Mouse (Mus musculus): Measurements from ENCODE around the gene Ctnnd2. TPM values are rescaled to one million over a fixed set of nuclear protein-coding genes. Genes with fewer than 3 reads are reported as not detected.

Gene Ctnnd2
- polyA plus RNA-seq, 1 experiment from 2014 or later: 0.15 TPM

DNA sequence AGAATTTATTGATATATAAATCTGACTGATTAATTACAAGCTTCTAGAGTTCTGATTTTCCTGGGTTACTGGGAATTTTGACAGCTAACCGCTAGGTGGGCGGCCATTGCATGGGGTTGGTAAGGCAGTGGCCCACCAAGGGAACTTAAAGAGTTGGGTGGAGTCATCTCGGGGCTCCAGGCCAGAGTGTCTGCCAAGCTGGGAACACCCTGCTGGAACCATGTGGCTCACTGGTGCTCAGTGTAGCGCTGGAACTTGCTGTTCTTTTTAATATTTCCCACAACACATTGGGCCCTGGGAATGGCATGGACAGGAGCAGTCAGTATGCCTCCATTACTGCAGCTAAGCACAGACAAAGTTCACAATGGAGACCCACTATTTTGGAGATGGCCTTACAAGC lies 99.9 kb downstream of the Ctnnd2 start:
- Histone ChIP-seq H3K27me3 (ENCODE audit: insufficient read depth, low read length) (no peaks in the 10 kb centered on the region), H3K9me3 (ENCODE audit: low read length) (no peaks in the 10 kb centered on the region), H3K27ac (ENCODE audit: low read depth) (no peak overlapping the region), H3K9ac (replicated peaks) (no peak overlapping the region), H3K36me3 (replicated peaks; ENCODE audit: insufficient read depth, low read length) (no peaks in the 10 kb centered on the region), H3K4me3 (ENCODE audit: low read depth, low read length) (no peak overlapping the region), H3K4me1 (ENCODE audit: insufficient read depth) (no peaks in the 10 kb centered on the region; the same call in 1 of the 2 replicates), H3K4me2 (ENCODE audit: low read depth, low read length) (no peak overlapping the region)
- ATAC-seq (no peak), DNase-seq (no peak)
- TF ChIP-seq EP300 (IDR thresholded peaks at IDR 0.05; ENCODE audit: low read depth) (no peak), CTCF (IDR thresholded peaks at IDR 0.05; ENCODE audit: low read depth) (no peak)
- 72% methylated on average over 4 of the region's 4 CpGs for WGBS (ENCODE audit: insufficient replicate concordance)

DNA sequence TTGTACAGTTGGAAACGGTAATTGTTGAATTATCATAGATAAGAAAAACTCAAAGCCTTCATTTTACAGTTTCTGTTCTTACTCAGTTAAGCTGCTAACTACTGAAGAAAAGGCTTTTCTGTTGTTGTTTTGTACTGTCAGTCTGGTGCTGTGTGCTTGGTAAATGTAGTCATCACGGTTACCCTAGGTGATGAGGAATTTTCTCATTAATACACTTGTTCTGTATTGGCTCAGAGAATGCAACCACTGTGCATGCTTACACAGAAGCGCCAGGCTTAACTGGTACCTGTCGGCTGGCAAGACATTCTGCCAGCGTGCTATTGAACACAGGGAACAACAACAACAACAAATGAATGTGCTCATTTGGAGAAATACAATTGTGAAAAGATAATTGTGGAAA lies 103.3 kb downstream of the Ctnnd2 start:
- ATAC-seq: no peak
- no peak overlapping the region for H3K4me3 ChIP-seq (ENCODE audit: low read depth, low read length)
- no peak for TF ChIP-seq CTCF (IDR thresholded peaks at IDR 0.05; ENCODE audit: low read depth)
- TF ChIP-seq EP300 (IDR thresholded peaks at IDR 0.05; ENCODE audit: low read depth): no peak
- H3K36me3 ChIP-seq (replicated peaks; ENCODE audit: insufficient read depth, low read length): no peaks in the 10 kb centered on the region
- no peak for DNase-seq
- 81% methylated on average over 5 of the region's 5 CpGs for WGBS (ENCODE audit: insufficient replicate concordance)
- H3K27ac ChIP-seq (ENCODE audit: low read depth): no peak overlapping the region
- no peaks in the 10 kb centered on the region for H3K27me3 ChIP-seq (ENCODE audit: insufficient read depth, low read length)
- H3K9me3 ChIP-seq (ENCODE audit: low read length): no peaks in the 10 kb centered on the region
- no peak overlapping the region for H3K9ac ChIP-seq (replicated peaks)
- no peak overlapping the region for H3K4me2 ChIP-seq (ENCODE audit: low read depth, low read length)
- no peaks in the 10 kb centered on the region; the same call in 1 of the 2 replicates for H3K4me1 ChIP-seq (ENCODE audit: insufficient read depth)

DNA sequence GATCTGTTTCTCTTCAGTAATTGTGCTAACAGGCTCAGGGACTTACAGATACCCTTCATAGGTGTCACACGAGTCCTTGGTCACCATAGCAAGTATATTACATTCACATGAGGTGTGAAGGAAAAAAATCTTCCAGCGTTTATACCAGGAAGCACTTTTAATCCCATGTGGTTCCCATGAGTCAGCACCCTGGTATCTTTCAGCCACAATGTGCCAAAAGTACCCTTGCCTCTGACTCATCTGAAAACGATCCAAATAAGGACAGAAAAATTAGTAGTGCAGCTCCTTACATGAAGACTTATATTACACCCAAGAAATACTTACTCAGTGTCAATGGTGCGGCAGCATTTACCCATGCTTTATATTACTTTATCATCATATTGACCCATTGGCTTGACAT lies 104.3 kb downstream of the Ctnnd2 start:
- Histone ChIP-seq H3K4me3 (ENCODE audit: low read depth, low read length) (no peak overlapping the region), H3K27me3 (ENCODE audit: insufficient read depth, low read length) (no peaks in the 10 kb centered on the region), H3K4me2 (ENCODE audit: low read depth, low read length) (no peak overlapping the region), H3K27ac (ENCODE audit: low read depth) (no peak overlapping the region), H3K9me3 (ENCODE audit: low read length) (no peaks in the 10 kb centered on the region), H3K9ac (replicated peaks) (no peak overlapping the region), H3K36me3 (replicated peaks; ENCODE audit: insufficient read depth, low read length) (no peaks in the 10 kb centered on the region), H3K4me1 (ENCODE audit: insufficient read depth) (no peaks in the 10 kb centered on the region)
- DNase-seq (no peak), ATAC-seq (no peak)
- no peak for TF ChIP-seq EP300 (IDR thresholded peaks at IDR 0.05; ENCODE audit: low read depth)
- TF ChIP-seq CTCF (IDR thresholded peaks at IDR 0.05; ENCODE audit: low read depth): no peak
- 60% methylated on average over 4 of the region's 4 CpGs for WGBS (ENCODE audit: insufficient replicate concordance)

- Histone ChIP-seq H3K36me3 (replicated peaks; ENCODE audit: insufficient read depth, low read length) (no peaks in the 10 kb centered on the region), H3K27me3 (ENCODE audit: insufficient read depth, low read length) (no peaks in the 10 kb centered on the region), H3K4me1 (ENCODE audit: insufficient read depth) (no peaks in the 10 kb centered on the region), H3K9me3 (ENCODE audit: low read length) (no peaks in the 10 kb centered on the region), H3K9ac (replicated peaks) (no peak overlapping the region), H3K27ac (ENCODE audit: low read depth) (no peak overlapping the region), H3K4me2 (ENCODE audit: low read depth, low read length) (no peak overlapping the region), H3K4me3 (ENCODE audit: low read depth, low read length) (no peak overlapping the region)
- DNase-seq (no peak), ATAC-seq (no peak)
- 74% methylated on average over 4 of the region's 4 CpGs for WGBS (ENCODE audit: insufficient replicate concordance)
- TF ChIP-seq CTCF (IDR thresholded peaks at IDR 0.05; ENCODE audit: low read depth): no peak
- TF ChIP-seq EP300 (IDR thresholded peaks at IDR 0.05; ENCODE audit: low read depth): no peak
These were observed 106.2 kb downstream of the Ctnnd2 start for GRCm38 (mm10) chr15:30278610-30279009.

DNA sequence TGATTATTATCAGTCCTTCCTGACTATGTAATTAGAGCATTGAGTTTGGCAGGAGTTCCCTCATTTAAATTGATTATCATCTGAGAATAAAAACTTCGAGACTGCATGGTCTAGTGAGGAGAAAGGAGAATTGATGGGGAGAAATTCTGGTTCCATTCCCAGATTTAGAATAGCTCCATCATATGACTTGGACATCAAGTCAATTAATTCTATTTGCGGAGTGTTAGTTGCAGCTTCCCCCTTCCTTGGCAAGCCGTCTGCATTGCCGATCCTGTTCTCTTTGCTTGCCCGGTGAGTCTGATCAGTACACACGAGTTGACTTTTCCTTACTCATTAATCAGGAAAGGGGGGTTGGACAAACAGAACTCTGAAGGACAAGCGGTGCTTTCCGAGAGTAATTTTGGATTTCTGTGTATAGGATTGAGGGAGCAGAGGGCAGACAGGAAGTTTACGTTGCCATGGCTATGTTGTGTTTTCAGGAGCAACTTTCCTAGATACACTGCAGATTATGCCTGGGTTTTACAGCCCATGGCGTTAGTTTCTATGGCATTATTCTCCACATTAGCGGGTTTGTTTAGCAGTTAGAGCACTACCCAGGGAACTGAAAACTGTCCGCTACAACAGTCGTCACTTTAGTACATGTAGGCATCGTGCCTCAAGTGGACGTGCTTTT lies 113.3 kb downstream of the Ctnnd2 start:
- H3K4me1 ChIP-seq (ENCODE audit: insufficient read depth): no peaks in the 10 kb centered on the region
- H3K4me2 ChIP-seq (ENCODE audit: low read depth, low read length): peak overlapping the region; percentile 52
- H3K27ac ChIP-seq (ENCODE audit: low read depth): peak overlapping the region; percentile 91
- ATAC-seq (peak; percentile 96), DNase-seq (peak; percentile 29)
- TF ChIP-seq CTCF (IDR thresholded peaks at IDR 0.05; ENCODE audit: low read depth) (no peak), EP300 (IDR thresholded peaks at IDR 0.05; ENCODE audit: low read depth) (no peak)
- peak overlapping the region; percentile 32 for H3K4me3 ChIP-seq (ENCODE audit: low read depth, low read length)
- no peaks in the 10 kb centered on the region for H3K9me3 ChIP-seq (ENCODE audit: low read length)
- 58% methylated on average over 15 of the region's 15 CpGs for WGBS (ENCODE audit: insufficient replicate concordance)
- H3K9ac ChIP-seq (replicated peaks): no peak overlapping the region
- H3K36me3 ChIP-seq (replicated peaks; ENCODE audit: insufficient read depth, low read length): no peaks in the 10 kb centered on the region
- no peaks in the 10 kb centered on the region for H3K27me3 ChIP-seq (ENCODE audit: insufficient read depth, low read length)

- WGBS (ENCODE audit: insufficient replicate concordance): 62% methylated on average over 7 of the region's 7 CpGs
- Histone ChIP-seq H3K4me3 (ENCODE audit: low read depth, low read length) (peak overlapping the region; percentile 32), H3K9ac (replicated peaks) (no peak overlapping the region), H3K4me1 (ENCODE audit: insufficient read depth) (no peaks in the 10 kb centered on the region), H3K4me2 (ENCODE audit: low read depth, low read length) (peak overlapping the region; percentile 52), H3K27ac (ENCODE audit: low read depth) (peak overlapping the region; percentile 91), H3K9me3 (ENCODE audit: low read length) (no peaks in the 10 kb centered on the region), H3K27me3 (ENCODE audit: insufficient read depth, low read length) (no peaks in the 10 kb centered on the region), H3K36me3 (replicated peaks; ENCODE audit: insufficient read depth, low read length) (no peaks in the 10 kb centered on the region)
- TF ChIP-seq CTCF (IDR thresholded peaks at IDR 0.05; ENCODE audit: low read depth): no peak
- TF ChIP-seq EP300 (IDR thresholded peaks at IDR 0.05; ENCODE audit: low read depth): no peak
- peak; percentile 89 for ATAC-seq
- DNase-seq: peak; percentile 59
These were observed 113.9 kb downstream of the Ctnnd2 start for GRCm38 (mm10) chr15:30286245-30286642.

Measured in liver, postnatal 0 days (tissue).